Mouse (Mus musculus): ENCODE results near the gene Celf6. TPM values are rescaled to one million over a fixed set of nuclear protein-coding genes. Genes with fewer than 3 reads are reported as not detected.

Celf6 gene
- total RNA-seq, 1 experiment: 0.13 TPM

DNA sequence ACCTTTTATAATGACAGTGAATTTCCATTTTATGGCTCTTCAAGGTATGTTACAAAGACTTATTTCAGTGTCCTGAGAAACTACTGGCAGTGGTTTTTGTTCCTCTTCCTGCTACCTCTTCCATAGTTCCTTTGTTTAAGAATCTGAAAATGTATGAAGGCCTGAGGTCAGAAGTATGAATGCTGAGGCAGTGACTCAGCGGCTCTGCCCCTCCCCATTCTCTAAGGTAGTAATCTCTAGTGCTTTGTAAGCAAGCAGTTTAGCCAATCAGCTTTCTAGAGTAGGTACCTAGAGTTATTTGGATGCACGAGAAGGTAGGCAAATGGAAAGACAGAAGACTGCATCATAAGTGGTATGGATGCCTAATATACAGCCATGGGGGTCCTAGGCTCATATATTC is 63.6 kb downstream of the Celf6 start:
- Histone ChIP-seq H3K4me1 (ENCODE audit: control insufficient read depth in 2 of 2, insufficient read depth in 2 of 2, low read length in 2 of 2, poor library complexity in 1 of 2) (no peaks in the 10 kb centered on the region), H3K27ac (ENCODE audit: insufficient read depth, low read depth, low read length, poor library complexity, severe bottlenecking) (no peak overlapping the region), H3K4me3 (ENCODE audit: insufficient read depth in 1 of 2, low read depth in 1 of 2, low read length in 2 of 2, poor library complexity in 1 of 2, severe bottlenecking in 1 of 2) (no peak overlapping the region), H3K9ac (ENCODE audit: insufficient read depth, low read depth, low read length, poor library complexity, severe bottlenecking) (no peak overlapping the region), H3K36me3 (ENCODE audit: control insufficient read depth, insufficient read depth, low read length, poor library complexity, severe bottlenecking) (peaks cover 5% of the 10 kb centered on the region; the same call in 1 of the 2 replicates), H3K9me3 (ENCODE audit: control insufficient read depth, insufficient read depth, low read depth, low read length) (no peaks in the 10 kb centered on the region)
- DNase-seq (ENCODE audit: low read depth, low spot score): no peak
- in situ Hi-C loops (cut with MboI; ENCODE audit: low sequenced_read_pairs in 2 of 2, unreplicated experiment in 2 of 2): no loop called here
- no peak for TF ChIP-seq MAFK (IDR thresholded peaks at IDR 0.05; ENCODE audit: insufficient read depth, low read depth, low read length)
- TF ChIP-seq ZC3H11A (IDR thresholded peaks at IDR 0.05; ENCODE audit: borderline replicate concordance, low read depth, low read length): no peak
- TF ChIP-seq ZNF384 (IDR thresholded peaks at IDR 0.05; ENCODE audit: low read depth, low read length): no peak
- TF ChIP-seq CHD2 (IDR thresholded peaks at IDR 0.05; ENCODE audit: low read depth, low read length): no peak
- TF ChIP-seq HCFC1 (IDR thresholded peaks at IDR 0.05; ENCODE audit: borderline replicate concordance, insufficient read depth, low read length): no peak

DNA sequence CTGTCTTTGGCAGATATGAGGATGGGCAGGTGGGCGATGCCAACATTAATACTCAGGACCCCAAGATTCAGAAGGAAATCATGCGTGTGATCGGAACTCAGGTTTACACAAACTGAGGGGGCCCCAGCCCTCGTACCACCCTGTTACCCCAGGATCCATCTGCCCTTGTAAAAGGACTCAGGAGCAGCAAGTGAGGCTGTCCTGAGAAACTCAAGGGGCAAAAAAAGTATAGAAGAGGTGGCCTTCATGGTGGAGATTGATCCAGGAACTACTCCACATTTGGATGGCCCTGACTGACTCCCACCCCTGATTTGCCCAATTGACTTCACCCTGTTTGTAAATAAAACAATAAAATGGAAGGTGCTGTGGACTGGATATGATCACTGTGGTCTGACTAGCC is 72.2 kb downstream of the Celf6 start:
- no peak overlapping the region for H3K4me3 ChIP-seq (ENCODE audit: insufficient read depth in 1 of 2, low read depth in 1 of 2, low read length in 2 of 2, poor library complexity in 1 of 2, severe bottlenecking in 1 of 2)
- TF ChIP-seq ZNF384 (IDR thresholded peaks at IDR 0.05; ENCODE audit: low read depth, low read length): no peak
- no peak overlapping the region for H3K9ac ChIP-seq (ENCODE audit: insufficient read depth, low read depth, low read length, poor library complexity, severe bottlenecking)
- no peak overlapping the region for H3K27ac ChIP-seq (ENCODE audit: insufficient read depth, low read depth, low read length, poor library complexity, severe bottlenecking)
- in situ Hi-C loops (cut with MboI; ENCODE audit: low sequenced_read_pairs in 2 of 2, unreplicated experiment in 2 of 2): no loop called here
- H3K4me1 ChIP-seq (ENCODE audit: control insufficient read depth in 2 of 2, insufficient read depth in 2 of 2, low read length in 2 of 2, poor library complexity in 1 of 2): peaks cover 0 to 7% of the 10 kb centered on the region in 2 experiments; a peak in 2 of 4 replicates
- H3K9me3 ChIP-seq (ENCODE audit: control insufficient read depth, insufficient read depth, low read depth, low read length): no peaks in the 10 kb centered on the region
- DNase-seq (ENCODE audit: low read depth, low spot score): no peak
- 0 out of 2 replicates have a peak, but pooled peaks cover 3% of the 10 kb centered on the region for H3K36me3 ChIP-seq (ENCODE audit: control insufficient read depth, insufficient read depth, low read length, poor library complexity, severe bottlenecking)

DNA sequence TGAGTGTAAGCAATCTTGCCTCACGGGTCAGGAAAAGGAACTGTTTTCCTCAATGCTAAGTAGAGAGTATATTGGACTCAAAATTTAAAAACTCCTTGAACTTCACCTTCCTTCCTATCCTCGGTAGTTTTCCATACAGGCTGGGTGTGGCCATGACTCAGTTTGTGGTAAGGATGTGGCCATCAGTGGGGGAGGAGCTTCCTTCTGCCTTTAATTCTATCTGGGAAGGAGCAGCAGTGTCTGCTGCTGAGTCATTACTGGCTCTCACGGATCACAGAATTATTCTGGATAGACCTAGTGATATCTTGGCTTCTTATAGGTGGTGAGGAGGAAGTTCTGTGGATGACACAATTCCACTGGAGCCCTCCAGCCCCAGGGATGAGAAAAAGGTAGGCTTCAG is 75.7 kb downstream of the Celf6 start:
- TF ChIP-seq MAFK (IDR thresholded peaks at IDR 0.05; ENCODE audit: insufficient read depth, low read depth, low read length) (peak; percentile 89), HCFC1 (IDR thresholded peaks at IDR 0.05; ENCODE audit: borderline replicate concordance, insufficient read depth, low read length) (no peak)
- Histone ChIP-seq H3K4me3 (ENCODE audit: insufficient read depth in 1 of 2, low read depth in 1 of 2, low read length in 2 of 2, poor library complexity in 1 of 2, severe bottlenecking in 1 of 2) (no peak overlapping the region), H3K36me3 (ENCODE audit: control insufficient read depth, insufficient read depth, low read length, poor library complexity, severe bottlenecking) (peaks cover 12% of the 10 kb centered on the region), H3K27ac (ENCODE audit: insufficient read depth, low read depth, low read length, poor library complexity, severe bottlenecking) (no peak overlapping the region; the same call in 1 of the 2 replicates), H3K4me1 (ENCODE audit: control insufficient read depth in 2 of 2, insufficient read depth in 2 of 2, low read length in 2 of 2, poor library complexity in 1 of 2) (peaks cover 0 to 9% of the 10 kb centered on the region in 2 experiments; a peak in 2 of 4 replicates), H3K9ac (ENCODE audit: insufficient read depth, low read depth, low read length, poor library complexity, severe bottlenecking) (peak overlapping the region; percentile 18; the same call in 1 of the 2 replicates), H3K9me3 (ENCODE audit: control insufficient read depth, insufficient read depth, low read depth, low read length) (no peaks in the 10 kb centered on the region)
- in situ Hi-C loops (cut with MboI; ENCODE audit: low sequenced_read_pairs in 2 of 2, unreplicated experiment in 2 of 2): no loop called here
- no peak for DNase-seq (ENCODE audit: low read depth, low spot score)

DNA sequence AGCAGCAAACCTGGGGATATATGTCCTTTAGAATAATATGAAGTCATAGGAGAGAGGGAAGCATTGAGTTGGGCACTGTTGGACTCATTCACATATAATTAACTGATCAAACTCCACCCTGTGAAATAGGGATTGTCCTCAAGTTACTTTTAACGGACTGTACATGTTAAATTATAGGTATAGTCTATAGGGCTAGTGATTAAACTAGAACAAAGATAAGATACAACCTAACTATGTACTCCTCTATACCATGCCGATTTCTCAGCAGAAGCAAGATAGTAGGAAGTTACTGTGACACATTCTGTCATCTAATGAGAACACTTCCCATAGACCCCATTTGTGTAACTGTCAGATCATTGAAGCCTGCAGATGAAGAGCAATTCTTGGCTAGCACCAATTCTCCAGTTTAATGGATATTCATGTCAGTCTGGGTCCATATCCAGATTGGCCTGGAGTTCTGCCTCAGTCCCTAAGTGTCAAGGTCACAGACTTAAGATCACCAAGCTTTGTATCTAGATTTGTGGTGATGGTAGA is 76.8 kb downstream of the Celf6 start:
- Histone ChIP-seq H3K9me3 (ENCODE audit: control insufficient read depth, insufficient read depth, low read depth, low read length) (no peaks in the 10 kb centered on the region), H3K4me1 (ENCODE audit: control insufficient read depth in 2 of 2, insufficient read depth in 2 of 2, low read length in 2 of 2, poor library complexity in 1 of 2) (peaks cover 0 to 9% of the 10 kb centered on the region in 2 experiments; a peak in 2 of 4 replicates), H3K9ac (ENCODE audit: insufficient read depth, low read depth, low read length, poor library complexity, severe bottlenecking) (no peak overlapping the region), H3K4me3 (ENCODE audit: insufficient read depth in 1 of 2, low read depth in 1 of 2, low read length in 2 of 2, poor library complexity in 1 of 2, severe bottlenecking in 1 of 2) (no peak overlapping the region), H3K36me3 (ENCODE audit: control insufficient read depth, insufficient read depth, low read length, poor library complexity, severe bottlenecking) (peaks cover 18% of the 10 kb centered on the region), H3K27ac (ENCODE audit: insufficient read depth, low read depth, low read length, poor library complexity, severe bottlenecking) (no peak overlapping the region)
- in situ Hi-C loops (cut with MboI; ENCODE audit: low sequenced_read_pairs in 2 of 2, unreplicated experiment in 2 of 2): no loop called here
- TF ChIP-seq CHD2 (IDR thresholded peaks at IDR 0.05; ENCODE audit: low read depth, low read length) (no peak), ZNF384 (IDR thresholded peaks at IDR 0.05; ENCODE audit: low read depth, low read length) (no peak), ZC3H11A (IDR thresholded peaks at IDR 0.05; ENCODE audit: borderline replicate concordance, low read depth, low read length) (no peak), HCFC1 (IDR thresholded peaks at IDR 0.05; ENCODE audit: borderline replicate concordance, insufficient read depth, low read length) (no peak), MAFK (IDR thresholded peaks at IDR 0.05; ENCODE audit: insufficient read depth, low read depth, low read length) (no peak)
- no peak for DNase-seq (ENCODE audit: low read depth, low spot score)

Measured in ES-E14 (cell line).